Mouse (Mus musculus) liver, postnatal 0 days (tissue): Measurements from ENCODE around the gene Ap3b1. TPM values are rescaled to one million over a fixed set of nuclear protein-coding genes. Genes with fewer than 3 reads are reported as not detected.

Experiments used
- ATAC-seq: fragments of 200-750 bp; cut with Nextera tagmentation; 2 replicates; pipeline ENCODE4 v1.8.0; 2017; ENCODE audit warnings: mild to moderate bottlenecking, moderate library complexity
- DNase-seq: peaks from one replicate; pipeline ENCODE4 v3.0.0-alpha.2; 2016
- H3K27ac ChIP-seq: fragments of 300-500 bp; sonication (generic); 2 replicates; pipeline ENCODE4 v1.5.1; 2014; ENCODE audit warnings: antibody characterized with exemption, moderate library complexity, mild to moderate bottlenecking, low read depth
- H3K27me3 ChIP-seq: fragments of 300-500 bp; sonication (generic); 2 replicates; pipeline ENCODE4 v1.6.1; 2014; ENCODE audit warnings: low read length, control low read depth, mixed read lengths; ENCODE audit not compliant: insufficient read depth
- H3K36me3 ChIP-seq: fragments of 300-500 bp; sonication (generic); replicated peaks from 2 replicates; pipeline ENCODE4 v1.6.1; 2014; ENCODE audit warnings: mild to moderate bottlenecking, control low read depth, low read length, moderate library complexity, mixed read lengths; ENCODE audit not compliant: insufficient read depth
- H3K4me1 ChIP-seq: fragments of 300-500 bp; sonication (generic); 2 replicates; pipeline ENCODE4 v1.6.1; 2014; ENCODE audit warnings: antibody characterized with exemption, mild to moderate bottlenecking, control low read depth; ENCODE audit not compliant: insufficient read depth
- H3K4me2 ChIP-seq: fragments of 300-500 bp; sonication (generic); 2 replicates; pipeline ENCODE4 v1.6.1; 2014; ENCODE audit warnings: low read depth, mild to moderate bottlenecking, low read length, moderate library complexity, mixed read lengths
- H3K4me3 ChIP-seq: fragments of 300-500 bp; sonication (generic); 2 replicates; pipeline ENCODE4 v1.5.1; 2014; ENCODE audit warnings: low read depth, low read length
- H3K9ac ChIP-seq: fragments of 300-500 bp; sonication (generic); replicated peaks from 2 replicates; pipeline ENCODE4 v1.6.1; 2014; ENCODE audit warnings: mild to moderate bottlenecking, moderate library complexity
- H3K9me3 ChIP-seq: fragments of 300-500 bp; sonication (generic); 2 replicates; pipeline ENCODE4 v1.6.1; 2016; ENCODE audit warnings: mild to moderate bottlenecking, control low read depth, low read length, mixed read lengths
- CTCF ChIP-seq: sonication (generic); IDR thresholded peaks from 2 replicates; pipeline ENCODE4 v1.5.1; 2016; ENCODE audit warnings: antibody characterized with exemption, low read depth
- EP300 ChIP-seq: IDR thresholded peaks from 2 replicates; pipeline ENCODE4 v1.6.1; 2016; ENCODE audit warnings: antibody characterized with exemption, low read depth, mild to moderate bottlenecking
- WGBS: fragments of 180-500 bp; shearing (Covaris S2); extraction: QIAGEN DNeasy Blood & Tissue Kit; methylation state at CpG from one replicate; pipeline ENCODE4 v1.1.7; 2014; ENCODE audit not compliant: insufficient replicate concordance; 5-methylcytosine and 5-hydroxymethylcytosine counted together
- polyA plus RNA-seq: library from polyadenylated mRNA; unstranded; fragments of >200 nt; fragmentation: Nextera tagmentation; extraction: Ambion mirVana; gene quantifications from 2 replicates; pipeline ENCODE4 v1.2.1, GENCODE M21; 2015

Ap3b1 gene
- polyA plus RNA-seq, 1 experiment from 2014 or later, result 15.1 TPM

GRCm38 (mm10) chr13:94396392-94396920, 37.7 kb downstream of the Ap3b1 start:
- TF ChIP-seq CTCF, result no peak
- TF ChIP-seq EP300, result no peak
- no peaks in the 10 kb centered on the region for H3K4me1 ChIP-seq
- WGBS, result 89% methylated on average over 10 of the region's 10 CpGs
- H3K36me3 ChIP-seq, result peaks cover 40% of the 10 kb centered on the region
- DNase-seq, result no peak
- no peak overlapping the region for H3K4me2 ChIP-seq
- H3K9me3 ChIP-seq, result no peaks in the 10 kb centered on the region
- H3K9ac ChIP-seq, result no peak overlapping the region
- no peaks in the 10 kb centered on the region for H3K27me3 ChIP-seq
- ATAC-seq, result no peak
- no peak overlapping the region for H3K4me3 ChIP-seq
- no peak overlapping the region for H3K27ac ChIP-seq

- no peak overlapping the region for H3K9ac ChIP-seq
- no peak overlapping the region for H3K4me2 ChIP-seq
- H3K27ac ChIP-seq, result no peak overlapping the region
- no peaks in the 10 kb centered on the region for H3K4me1 ChIP-seq
- no peak overlapping the region for H3K4me3 ChIP-seq
- DNase-seq, result no peak
- TF ChIP-seq CTCF (no peak), EP300 (no peak)
- H3K27me3 ChIP-seq, result no peaks in the 10 kb centered on the region
- no peaks in the 10 kb centered on the region for H3K9me3 ChIP-seq
- no peak for ATAC-seq
- H3K36me3 ChIP-seq, result peaks cover 34% of the 10 kb centered on the region
- WGBS, result 81% methylated on average over 12 of the region's 12 CpGs
Observed at GRCm38 (mm10) chr13:94398568-94399374, 40.0 kb downstream of the Ap3b1 start.

GRCm38 (mm10) chr13:94400465-94400864, 41.7 kb downstream of the Ap3b1 start:
- Histone ChIP-seq H3K4me2 (no peak overlapping the region), H3K9me3 (no peaks in the 10 kb centered on the region), H3K27ac (no peak overlapping the region), H3K4me3 (no peak overlapping the region), H3K4me1 (no peaks in the 10 kb centered on the region), H3K27me3 (no peaks in the 10 kb centered on the region), H3K9ac (no peak overlapping the region), H3K36me3 (peaks cover 30% of the 10 kb centered on the region)
- WGBS, result 57% methylated on average over 8 of the region's 8 CpGs
- DNase-seq (no peak), ATAC-seq (no peak)
- TF ChIP-seq CTCF (no peak), EP300 (no peak)

GRCm38 (mm10) chr13:94423600-94423999, 64.8 kb downstream of the Ap3b1 start:
- Histone ChIP-seq H3K27ac (no peak overlapping the region), H3K27me3 (no peaks in the 10 kb centered on the region), H3K9me3 (no peaks in the 10 kb centered on the region), H3K4me1 (no peaks in the 10 kb centered on the region), H3K9ac (no peak overlapping the region), H3K4me3 (no peak overlapping the region), H3K4me2 (no peak overlapping the region), H3K36me3 (peaks cover 4% of the 10 kb centered on the region; the same call in 1 of the 2 replicates)
- DNase-seq (no peak), ATAC-seq (no peak)
- WGBS, result 85% methylated on average over 5 of the region's 5 CpGs
- TF ChIP-seq EP300 (no peak), CTCF (no peak)

- H3K27me3 ChIP-seq, result no peaks in the 10 kb centered on the region
- no peak overlapping the region for H3K9ac ChIP-seq
- WGBS, result 76% methylated on average over 2 of the region's 2 CpGs
- DNase-seq (no peak), ATAC-seq (no peak)
- TF ChIP-seq EP300 (no peak), CTCF (no peak)
- no peak overlapping the region for H3K4me2 ChIP-seq
- no peaks in the 10 kb centered on the region for H3K4me1 ChIP-seq
- H3K36me3 ChIP-seq, result peaks cover 4% of the 10 kb centered on the region
- H3K9me3 ChIP-seq, result no peaks in the 10 kb centered on the region
- H3K4me3 ChIP-seq, result no peak overlapping the region
- H3K27ac ChIP-seq, result no peak overlapping the region
Observed at GRCm38 (mm10) chr13:94429567-94429966, 70.8 kb downstream of the Ap3b1 start.

- 69% methylated on average over 5 of the region's 5 CpGs for WGBS
- no peaks in the 10 kb centered on the region for H3K4me1 ChIP-seq
- no peak overlapping the region for H3K4me2 ChIP-seq
- TF ChIP-seq EP300 (no peak), CTCF (no peak)
- no peak overlapping the region for H3K9ac ChIP-seq
- DNase-seq, result no peak
- no peaks in the 10 kb centered on the region for H3K27me3 ChIP-seq
- no peaks in the 10 kb centered on the region for H3K9me3 ChIP-seq
- no peak overlapping the region for H3K27ac ChIP-seq
- no peak for ATAC-seq
- H3K36me3 ChIP-seq, result peaks cover 24% of the 10 kb centered on the region
- no peak overlapping the region for H3K4me3 ChIP-seq
Observed at GRCm38 (mm10) chr13:94439386-94439785, 80.6 kb downstream of the Ap3b1 start.
